Mouse (Mus musculus) megakaryocyte-erythroid progenitor cell, adult 5 weeks (primary cell): Measurements from ENCODE around the gene Rspo1. TPM values are rescaled to one million over a fixed set of nuclear protein-coding genes. Genes with fewer than 3 reads are reported as not detected.

ENCODE experiments used
- polyA plus RNA-seq: library from polyadenylated mRNA; stranded (reverse); fragments of >175 nt; gene quantifications from 2 replicates; pipeline ENCODE4 v1.2.3, GENCODE M21; 2012

The Rspo1 gene
- polyA plus RNA-seq = 4.2 and 4.8 TPM in 2 replicates

DNA sequence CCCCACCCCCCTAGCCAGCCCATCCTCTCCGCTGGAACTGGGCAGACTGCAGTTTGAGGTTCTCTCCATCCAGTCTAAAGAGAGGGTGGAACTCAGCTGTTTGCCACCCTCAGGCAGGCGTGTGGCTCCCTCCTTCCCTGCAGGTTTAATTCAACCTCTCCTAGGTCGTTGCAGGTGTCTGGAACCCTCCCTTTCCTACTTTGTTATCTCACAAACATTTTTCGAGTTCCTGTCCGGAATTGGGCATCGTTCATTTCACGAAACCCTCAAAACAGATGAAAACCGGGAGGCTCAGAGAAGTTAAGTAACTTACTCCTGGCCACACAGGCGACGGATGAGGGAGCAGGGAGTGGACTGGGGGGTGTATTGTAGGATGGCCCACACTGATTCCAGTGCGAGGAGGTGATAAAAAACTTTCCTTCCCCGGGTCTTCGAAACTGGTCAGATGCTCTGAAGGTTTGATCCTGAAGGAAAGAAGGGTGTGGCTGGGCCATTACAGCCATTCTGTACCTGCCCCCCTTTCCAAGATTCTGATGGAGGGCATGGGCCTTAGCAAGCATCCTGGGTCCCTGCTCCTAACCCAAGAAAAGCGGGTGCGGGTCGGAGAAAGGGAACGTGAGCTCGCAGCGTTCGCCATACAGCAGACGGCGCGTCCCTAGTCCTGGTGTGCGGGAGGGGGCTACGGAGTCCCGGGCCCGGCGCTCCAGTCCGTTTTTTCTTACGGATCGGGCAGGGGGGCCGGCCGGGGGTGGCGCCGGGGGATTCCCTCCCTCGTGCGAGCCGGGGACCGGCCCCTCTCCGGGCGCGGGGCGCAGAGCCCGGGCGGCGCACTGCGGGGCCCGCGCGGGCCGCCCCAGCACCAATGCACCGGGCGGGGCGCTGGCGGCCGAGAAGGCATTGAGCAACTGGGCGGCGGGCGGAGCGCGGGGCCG is at the start of gene Rspo1:
Gene Rspo1 (plus strand): TSS at position 760 of the 932 bp plus-strand sequence.

DNA sequence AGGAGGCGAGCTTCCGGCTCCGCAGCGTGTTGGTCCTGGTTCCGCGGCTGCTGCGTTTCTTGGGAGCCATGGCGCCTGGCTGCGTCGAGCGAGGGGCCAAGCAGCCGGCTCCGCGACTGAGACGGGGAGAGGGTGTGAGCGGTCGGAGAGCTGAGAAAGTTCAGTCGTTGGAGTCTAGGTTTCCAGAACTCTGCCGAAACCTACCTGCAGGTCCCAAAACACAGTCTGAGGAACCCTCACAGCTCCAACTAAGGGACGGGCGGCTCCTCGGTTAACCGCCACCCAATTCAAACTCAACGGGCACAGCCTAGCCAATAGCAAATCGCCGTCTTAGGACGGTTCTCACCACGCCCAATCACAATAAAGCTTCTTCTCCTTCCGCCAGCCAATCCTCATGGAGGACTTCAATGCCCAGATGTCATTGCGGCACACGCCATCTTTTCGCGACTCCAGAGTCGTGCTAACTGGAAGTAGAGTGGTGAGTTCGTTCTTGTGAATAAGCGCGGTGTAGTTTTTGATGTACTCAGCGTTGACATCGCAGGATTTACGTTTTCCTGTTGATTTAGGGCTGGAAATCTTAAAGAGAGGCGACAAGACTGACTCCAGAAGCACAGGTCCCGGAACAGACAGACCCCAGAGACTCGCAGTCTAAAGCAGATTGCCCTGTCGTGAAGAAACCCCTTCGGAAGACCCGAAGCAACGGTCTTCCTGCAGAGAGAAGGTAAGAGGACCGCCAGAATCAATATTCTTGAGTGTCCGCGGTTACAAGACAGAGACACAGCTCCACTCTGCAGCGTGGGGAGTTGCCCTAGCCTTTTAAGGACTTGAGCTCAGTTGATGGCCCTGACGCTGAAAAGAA is 49.4 kb upstream of the Rspo1 start, which contains the start of gene 9930104L06Rik:
Gene 9930104L06Rik (plus strand): TSS at position 436 of the 859 bp plus-strand sequence.

DNA sequence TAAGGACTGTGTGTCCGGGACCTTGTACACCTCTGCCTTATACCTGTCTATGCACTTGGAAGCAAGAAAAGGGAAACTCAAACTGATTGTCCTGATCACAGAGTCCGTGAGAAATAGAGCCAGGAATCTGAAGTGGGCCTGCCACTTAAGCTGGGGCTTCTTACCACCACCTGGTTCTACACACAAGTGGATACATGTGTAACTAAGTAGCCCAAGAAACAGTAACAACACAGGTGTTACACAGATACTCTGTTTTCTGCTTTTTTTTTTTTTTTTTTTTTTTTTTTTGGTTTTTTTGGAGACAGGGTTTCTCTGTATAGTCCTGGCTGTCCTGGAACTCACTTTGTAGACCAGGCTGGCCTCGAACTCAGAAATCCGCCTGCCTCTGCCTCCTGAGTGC is 47.0 kb upstream of the Rspo1 start, which contains the start of gene Cdca8:
Gene Cdca8 (minus strand): TSS at position 101 of the 400 bp plus-strand sequence.

DNA sequence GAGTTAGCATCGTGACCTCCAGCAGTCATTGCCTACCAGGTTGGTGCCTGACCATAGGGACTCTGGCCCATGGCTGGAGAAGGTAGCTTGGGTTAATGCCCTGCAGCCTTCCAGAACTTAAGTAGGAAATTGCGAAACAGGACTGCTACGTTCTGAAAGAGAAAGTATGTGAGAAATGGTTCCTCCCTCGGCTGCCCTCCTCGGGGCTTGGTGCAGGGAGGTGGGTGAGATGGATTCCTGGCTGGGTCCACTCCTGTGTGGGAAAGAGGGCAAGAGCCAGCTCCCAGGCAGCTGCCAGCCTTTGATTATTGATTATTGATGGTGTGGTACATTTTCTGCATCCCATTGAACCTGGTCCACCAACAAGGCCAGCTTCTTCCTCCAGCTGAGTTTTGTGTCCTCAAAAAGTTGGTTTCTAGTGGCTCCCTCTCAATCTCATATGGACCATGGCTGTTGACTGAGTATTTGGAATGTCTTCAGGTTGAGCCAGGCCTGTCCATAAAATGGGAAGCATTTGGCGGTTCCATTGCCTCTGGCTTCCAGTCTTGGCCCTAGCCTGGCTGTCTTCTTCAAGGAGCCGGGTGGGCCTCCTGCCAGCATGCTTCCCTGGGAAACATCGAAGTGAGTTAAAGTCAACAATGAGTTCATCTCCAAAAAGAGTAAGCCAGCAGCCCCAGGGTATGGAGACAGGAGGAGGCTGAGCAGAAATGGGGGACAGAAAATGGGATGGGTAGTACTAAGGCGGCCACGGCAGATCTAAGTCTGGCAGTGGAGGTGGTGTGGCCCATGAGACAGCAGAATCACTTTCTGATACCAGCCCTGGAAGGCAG is 29.8 kb downstream of the Rspo1 start, which contains the start of gene Gnl2:
Gene Gnl2 (plus strand): TSS at position 780 of the 830 bp plus-strand sequence.

Other genes with a start within 250 kb of the Rspo1 start
- 15.0 and 25.5 TPM in 2 replicates for gene Inpp5b, start 244.6 kb upstream of the Rspo1 start, polyA plus RNA-seq
- gene Mtf1, start 184.3 kb upstream of the Rspo1 start, polyA plus RNA-seq = 15.6 and 16.6 TPM in 2 replicates
- gene Yrdc, start 135.8 kb upstream of the Rspo1 start, polyA plus RNA-seq = 21.5 and 26.6 TPM in 2 replicates
- gene 1110065P20Rik, start 135.2 kb upstream of the Rspo1 start, polyA plus RNA-seq = 19.1 and 21.9 TPM in 2 replicates
- 0.03 and 0.14 TPM in 2 replicates for gene Maneal, start 124.3 kb upstream of the Rspo1 start, polyA plus RNA-seq
- not detected in 2 replicates for gene Epha10, start 105.5 kb upstream of the Rspo1 start, polyA plus RNA-seq
- 2.3 and 2.9 TPM in 2 replicates for gene 9930104L06Rik, start 49.4 kb upstream of the Rspo1 start, polyA plus RNA-seq
- 83.2 and 92.9 TPM in 2 replicates for gene Cdca8, start 47.1 kb upstream of the Rspo1 start, polyA plus RNA-seq
- gene Gnl2, start 30.2 kb downstream of the Rspo1 start, polyA plus RNA-seq = 59.0 and 68.2 TPM in 2 replicates
- not detected in 2 replicates for gene Dnali1, start 79.3 kb downstream of the Rspo1 start, polyA plus RNA-seq
- 26.4 and 36.3 TPM in 2 replicates for gene Snip1, start 80.2 kb downstream of the Rspo1 start, polyA plus RNA-seq
- 93.8 and 136 TPM in 2 replicates for gene Meaf6, start 98.7 kb downstream of the Rspo1 start, polyA plus RNA-seq
- gene Zc3h12a, start 141.4 kb downstream of the Rspo1 start, polyA plus RNA-seq = 77.9 and 118 TPM in 2 replicates